Mouse (Mus musculus): Measurements from ENCODE around the gene Tnrc6b.

Tnrc6b gene

DNA sequence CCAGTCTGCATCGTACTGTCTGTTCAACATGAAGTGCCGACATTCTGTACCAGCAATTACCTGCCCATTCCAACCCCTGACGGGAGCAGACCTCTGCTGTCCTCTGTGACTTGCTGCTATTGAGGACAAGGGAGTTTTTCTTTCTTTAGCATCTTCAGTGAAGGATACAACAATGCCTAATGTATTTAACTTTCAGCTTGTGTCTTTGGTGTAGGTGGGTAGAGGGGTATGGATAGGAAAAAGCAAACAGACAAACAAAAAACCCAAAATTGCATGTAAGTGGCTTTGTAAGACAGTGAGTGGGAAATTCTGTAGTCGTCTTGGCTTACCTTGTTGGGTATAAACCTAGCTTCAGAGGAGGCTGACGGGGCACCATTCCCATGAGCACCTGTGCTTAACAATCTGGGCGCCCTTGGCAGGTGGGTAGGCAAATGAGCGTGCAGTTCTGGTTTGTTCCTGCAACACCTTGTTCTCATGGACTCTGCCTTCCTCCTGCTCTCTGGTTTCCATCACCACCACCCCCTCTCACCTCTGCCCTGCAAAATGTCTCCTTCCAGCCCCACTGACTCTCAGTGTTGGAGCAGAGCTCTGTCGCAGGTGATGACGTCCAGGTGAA lies 220.3 kb downstream of the Tnrc6b start:
- peaks cover 15% of the 10 kb centered on the region for H3K36me3 ChIP-seq (ENCODE audit: control insufficient read depth, insufficient read depth, low read length, poor library complexity, severe bottlenecking)
- no peak for DNase-seq (ENCODE audit: low read depth, low spot score)
- H3K27me3 ChIP-seq (ENCODE audit: control insufficient read depth, insufficient read depth, low read length, poor library complexity, severe bottlenecking) = no peaks in the 10 kb centered on the region

DNA sequence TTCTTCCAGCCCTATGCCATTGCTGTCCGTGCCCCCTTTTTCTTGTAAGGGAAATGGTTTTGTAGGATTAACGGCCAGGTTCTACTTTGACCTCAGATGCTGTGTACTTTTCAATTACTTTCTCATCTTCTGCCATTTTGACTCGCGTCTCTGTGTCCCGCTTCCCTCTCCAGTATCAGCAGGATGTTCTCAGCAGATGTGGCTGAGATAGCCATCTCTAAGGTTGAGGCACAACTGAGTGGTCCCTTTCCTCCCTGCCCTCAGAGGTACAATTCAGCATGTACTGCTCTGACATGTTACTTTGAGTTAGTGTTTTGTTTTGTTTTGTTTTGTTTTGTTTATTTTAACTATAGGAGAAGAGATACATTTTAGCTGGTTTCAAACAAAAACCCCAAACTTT lies 223.7 kb downstream of the Tnrc6b start:
- H3K27me3 ChIP-seq (ENCODE audit: control insufficient read depth, insufficient read depth, low read length, poor library complexity, severe bottlenecking) = no peaks in the 10 kb centered on the region
- peaks cover 2% of the 10 kb centered on the region for H3K36me3 ChIP-seq (ENCODE audit: control insufficient read depth, insufficient read depth, low read length, poor library complexity, severe bottlenecking)
- DNase-seq (ENCODE audit: low read depth, low spot score) = no peak

DNA sequence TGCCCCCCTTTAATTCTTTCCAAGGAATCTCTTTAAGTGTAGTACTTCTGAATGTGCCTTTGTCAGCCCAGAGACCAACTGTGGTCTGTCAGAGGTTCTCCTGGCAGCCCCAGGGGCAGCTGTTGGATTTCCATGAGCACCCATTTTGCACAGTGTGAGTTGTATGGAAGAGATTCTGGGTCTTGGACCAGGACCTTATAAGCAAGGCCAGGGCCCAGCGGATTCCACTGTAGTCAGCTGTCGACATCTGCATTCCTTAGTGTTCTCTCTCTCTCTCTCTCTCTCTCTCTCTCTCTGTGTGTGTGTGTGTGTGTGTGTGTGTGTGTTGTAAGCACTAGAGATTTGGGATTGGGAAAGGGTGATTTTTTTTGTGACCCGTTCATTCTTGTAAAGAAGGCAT lies 225.6 kb downstream of the Tnrc6b start:
- DNase-seq (ENCODE audit: low read depth, low spot score) = no peak
- H3K36me3 ChIP-seq (ENCODE audit: control insufficient read depth, insufficient read depth, low read length, poor library complexity, severe bottlenecking) = peaks cover 2% of the 10 kb centered on the region

DNA sequence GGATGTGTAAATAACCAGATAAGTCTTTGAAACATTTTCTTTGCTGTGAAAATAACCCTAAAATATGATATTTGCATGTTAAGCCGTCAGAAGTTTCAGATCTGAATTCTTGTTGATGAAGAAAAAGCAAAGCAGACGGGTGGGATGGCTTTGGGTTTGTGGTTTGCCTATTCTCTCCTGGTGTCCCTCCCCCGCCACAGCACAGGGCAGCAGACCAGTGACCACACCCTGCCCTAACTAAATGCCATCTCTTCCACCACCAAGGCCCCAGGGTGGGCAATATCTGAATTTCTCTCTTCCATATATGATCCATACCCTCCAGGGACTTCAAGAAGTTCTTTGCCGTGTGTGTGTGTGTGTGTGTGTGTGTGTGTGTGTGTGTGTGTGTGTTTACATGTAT lies 227.5 kb downstream of the Tnrc6b start:
- Histone ChIP-seq H3K27me3 (ENCODE audit: control insufficient read depth, insufficient read depth, low read length, poor library complexity, severe bottlenecking) (no peaks in the 10 kb centered on the region), H3K36me3 (ENCODE audit: control insufficient read depth, insufficient read depth, low read length, poor library complexity, severe bottlenecking) (no peaks in the 10 kb centered on the region; the same call in 1 of the 2 replicates)
- DNase-seq (ENCODE audit: low read depth, low spot score) = no peak

More for the DNA sequence above, 225.6 kb downstream of the Tnrc6b start:
- no peaks in the 10 kb centered on the region for H3K27me3 ChIP-seq (ENCODE audit: control insufficient read depth, insufficient read depth, low read length, poor library complexity, severe bottlenecking)

DNA sequence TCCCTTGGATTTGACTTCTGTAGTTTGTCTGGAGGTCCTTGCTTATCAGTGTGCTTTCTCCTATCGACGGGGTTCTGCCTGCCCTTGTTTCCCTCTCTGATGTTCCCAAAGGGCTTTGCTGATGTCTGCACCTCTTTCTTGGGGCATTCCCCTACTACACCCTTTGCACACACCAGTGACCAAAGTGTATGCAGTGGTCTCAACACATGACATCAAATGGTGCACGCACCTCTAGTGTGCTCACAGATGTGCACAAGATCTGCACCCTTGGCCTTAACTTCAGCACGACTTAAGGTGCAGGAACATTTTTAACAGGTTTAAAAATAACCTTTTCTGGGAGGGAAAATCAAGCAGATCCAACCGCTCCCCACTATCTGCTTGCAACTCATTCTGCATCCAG lies 228.3 kb downstream of the Tnrc6b start:
- no peaks in the 10 kb centered on the region for H3K27me3 ChIP-seq (ENCODE audit: control insufficient read depth, insufficient read depth, low read length, poor library complexity, severe bottlenecking)
- DNase-seq (ENCODE audit: low read depth, low spot score) = peak; percentile 12

DNA sequence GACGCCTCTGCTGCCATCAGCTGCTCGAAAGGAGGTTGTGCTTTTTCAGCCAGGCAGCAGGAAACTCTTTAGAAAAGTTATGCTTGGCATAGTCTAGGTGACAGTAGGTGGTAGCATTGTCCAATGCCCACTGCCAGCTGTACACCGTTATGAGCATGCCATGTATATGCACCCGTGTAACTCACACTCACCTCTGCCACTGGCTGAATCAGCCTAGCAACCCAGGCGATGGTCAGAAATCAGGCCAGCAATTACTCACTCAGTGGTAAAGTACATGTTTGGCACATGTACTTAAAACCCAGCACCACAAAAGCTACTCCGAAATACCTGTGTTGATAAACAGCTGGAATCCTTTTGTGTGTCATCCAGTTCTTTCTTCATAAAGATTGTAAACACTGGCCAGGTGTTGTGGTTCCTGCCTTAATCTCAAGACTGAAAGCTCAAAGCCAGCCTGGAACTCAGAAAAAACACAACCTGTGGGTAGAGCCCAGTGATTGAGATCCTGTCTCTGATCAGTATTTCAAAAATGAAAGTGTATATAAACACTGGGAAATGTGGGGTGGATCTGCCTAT lies 230.4 kb downstream of the Tnrc6b start:
- DNase-seq (ENCODE audit: low read depth, low spot score) = no peak
- H3K27me3 ChIP-seq (ENCODE audit: control insufficient read depth, insufficient read depth, low read length, poor library complexity, severe bottlenecking) = no peaks in the 10 kb centered on the region
- H3K36me3 ChIP-seq (ENCODE audit: control insufficient read depth, insufficient read depth, low read length, poor library complexity, severe bottlenecking) = no peaks in the 10 kb centered on the region; the same call in 1 of the 2 replicates

More for the DNA sequence above, 228.3 kb downstream of the Tnrc6b start:
- no peaks in the 10 kb centered on the region; the same call in 1 of the 2 replicates for H3K36me3 ChIP-seq (ENCODE audit: control insufficient read depth, insufficient read depth, low read length, poor library complexity, severe bottlenecking)

DNA sequence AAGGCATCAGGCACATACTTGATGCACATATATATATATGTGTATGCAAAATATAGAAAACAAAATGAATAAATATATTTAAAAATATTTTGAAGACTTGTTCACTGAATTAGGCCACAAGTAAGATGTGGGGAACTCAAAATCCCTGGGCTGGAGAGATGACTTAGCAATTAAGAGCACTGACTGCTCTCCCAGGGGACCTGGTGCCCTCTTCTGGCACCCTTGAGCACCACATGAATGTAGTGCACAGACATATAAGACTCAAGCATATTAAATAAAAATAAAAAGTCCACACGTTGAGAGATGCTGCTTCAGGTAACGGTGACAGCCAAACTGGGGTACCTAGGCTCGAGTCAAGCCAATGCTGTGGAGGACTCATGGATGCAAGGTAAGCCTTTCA lies 234.7 kb downstream of the Tnrc6b start:
- H3K27me3 ChIP-seq (ENCODE audit: control insufficient read depth, insufficient read depth, low read length, poor library complexity, severe bottlenecking) = no peaks in the 10 kb centered on the region
- DNase-seq (ENCODE audit: low read depth, low spot score) = peak; percentile 73

DNA sequence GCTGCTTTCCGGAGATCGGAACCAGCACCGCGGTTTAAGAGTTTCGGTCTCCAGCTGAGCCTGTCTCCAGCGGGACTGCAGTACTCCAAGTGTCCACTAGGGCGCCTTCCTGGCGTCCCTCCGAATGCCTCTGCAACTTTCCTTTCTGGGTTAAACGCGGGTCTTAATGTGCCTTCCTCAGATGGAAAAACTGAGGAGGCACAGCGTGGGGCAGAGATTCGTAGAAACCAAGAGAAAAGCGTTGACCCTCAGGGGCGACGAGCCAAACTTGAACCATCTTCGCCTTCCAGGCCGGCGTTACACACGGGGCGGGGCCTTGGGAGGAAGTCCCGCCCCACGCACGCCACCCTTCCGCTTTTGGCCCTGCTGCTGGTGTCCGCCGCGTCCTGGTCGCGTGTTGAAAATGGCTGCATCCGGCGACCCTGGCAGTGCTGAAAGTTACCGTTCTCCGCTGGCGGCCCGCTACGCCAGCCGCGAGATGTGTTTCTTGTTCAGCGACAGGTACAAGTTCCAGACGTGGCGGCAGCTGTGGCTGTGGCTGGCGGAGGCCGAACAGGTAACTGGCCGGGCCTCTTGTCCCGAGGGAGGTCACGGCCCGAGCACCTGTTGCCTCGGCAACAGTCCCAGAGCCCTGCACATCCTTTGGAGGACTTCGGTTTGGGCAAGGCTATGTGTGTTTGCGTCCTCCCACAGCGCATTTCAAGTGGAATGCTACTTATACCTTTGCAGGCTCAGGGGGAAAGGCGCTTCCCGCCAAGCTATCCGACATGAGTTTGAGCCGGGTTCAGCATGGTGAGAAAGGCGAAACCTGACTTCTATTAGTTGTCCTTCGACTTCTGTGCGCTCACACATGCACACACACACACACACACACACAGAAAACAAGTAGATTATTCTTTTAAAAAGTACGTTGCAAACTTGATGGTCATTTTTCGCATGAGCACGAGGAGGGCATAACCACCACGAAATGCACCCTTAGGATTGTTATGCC lies 237.3 kb downstream of the Tnrc6b start, which contains the start of gene Adsl:
Adsl (plus strand) TSS at position 346 of the 991 bp plus-strand sequence.
- H3K36me3 ChIP-seq (ENCODE audit: control insufficient read depth, insufficient read depth, low read length, poor library complexity, severe bottlenecking) = peaks cover 1% of the 10 kb centered on the region
- no peaks in the 10 kb centered on the region for H3K27me3 ChIP-seq (ENCODE audit: control insufficient read depth, insufficient read depth, low read length, poor library complexity, severe bottlenecking)
- peak; percentile 93 for DNase-seq (ENCODE audit: low read depth, low spot score)

More for the DNA sequence above, 234.7 kb downstream of the Tnrc6b start:
- H3K36me3 ChIP-seq (ENCODE audit: control insufficient read depth, insufficient read depth, low read length, poor library complexity, severe bottlenecking) = no peaks in the 10 kb centered on the region; the same call in 1 of the 2 replicates

DNA sequence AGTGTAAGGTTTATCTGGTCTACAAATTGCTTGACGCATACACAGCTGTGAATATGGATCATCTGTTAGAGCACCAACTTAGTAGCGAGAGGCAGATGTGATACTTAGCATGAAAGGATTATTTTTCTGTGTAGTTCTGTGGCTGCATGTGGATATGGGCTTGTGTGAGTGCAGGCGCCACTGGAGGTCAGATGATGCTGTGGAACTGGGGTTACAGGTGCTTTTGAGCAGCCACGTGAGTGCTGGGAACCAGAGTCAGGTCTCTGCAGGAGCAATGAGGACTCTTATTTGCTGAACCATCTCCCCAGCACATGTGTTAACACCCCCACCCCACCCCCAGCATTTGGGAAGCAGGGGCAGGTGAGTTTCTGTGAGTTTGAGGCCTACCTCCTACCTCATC lies 238.3 kb downstream of the Tnrc6b start:
- DNase-seq (ENCODE audit: low read depth, low spot score) = peak; percentile 31
- Histone ChIP-seq H3K27me3 (ENCODE audit: control insufficient read depth, insufficient read depth, low read length, poor library complexity, severe bottlenecking) (no peaks in the 10 kb centered on the region), H3K36me3 (ENCODE audit: control insufficient read depth, insufficient read depth, low read length, poor library complexity, severe bottlenecking) (peaks cover 3% of the 10 kb centered on the region; the same call in 1 of the 2 replicates)

DNA sequence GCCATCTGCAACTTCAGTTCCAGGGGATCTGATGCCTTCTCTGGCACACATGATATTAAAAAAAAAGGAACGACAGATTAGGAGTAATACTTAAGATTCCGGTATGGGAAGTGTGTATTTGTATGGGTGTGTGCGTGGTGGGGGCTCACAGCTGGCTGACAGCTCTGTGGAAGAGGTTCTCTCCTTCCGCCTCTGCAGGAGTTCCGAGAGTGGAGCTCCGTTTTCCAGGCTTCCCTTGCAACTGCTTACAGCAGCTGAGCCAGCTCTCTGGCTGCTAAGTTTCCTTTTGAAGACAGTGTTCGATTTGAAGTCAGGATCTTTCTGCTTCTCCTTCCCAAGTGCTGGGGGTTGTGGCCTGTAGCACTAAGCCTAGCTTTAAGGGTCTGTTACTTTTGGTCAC lies 238.9 kb downstream of the Tnrc6b start:
- DNase-seq (ENCODE audit: low read depth, low spot score) = no peak
- Histone ChIP-seq H3K36me3 (ENCODE audit: control insufficient read depth, insufficient read depth, low read length, poor library complexity, severe bottlenecking) (peaks cover 3% of the 10 kb centered on the region; the same call in 1 of the 2 replicates), H3K27me3 (ENCODE audit: control insufficient read depth, insufficient read depth, low read length, poor library complexity, severe bottlenecking) (no peaks in the 10 kb centered on the region)

DNA sequence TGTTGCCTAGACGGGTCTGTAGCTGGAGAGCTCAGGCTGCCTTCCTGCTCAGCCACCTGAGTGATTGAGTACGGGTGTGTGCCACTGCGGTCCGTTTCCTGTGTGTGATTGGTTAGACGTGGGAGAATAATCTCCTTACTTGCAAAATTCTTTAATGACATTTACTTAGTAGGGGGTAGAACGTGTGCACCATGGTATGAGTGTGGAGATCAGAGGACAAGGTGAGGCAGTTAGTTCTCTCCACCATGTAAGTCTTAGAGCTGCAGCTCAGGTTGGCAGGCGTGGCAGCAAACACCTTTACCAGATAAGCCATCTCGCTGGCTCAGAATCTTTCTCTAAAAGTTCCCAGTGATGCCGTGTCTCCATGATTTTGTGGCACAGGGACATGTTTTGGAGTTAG lies 242.9 kb downstream of the Tnrc6b start:
- H3K27me3 ChIP-seq (ENCODE audit: control insufficient read depth, insufficient read depth, low read length, poor library complexity, severe bottlenecking) = no peaks in the 10 kb centered on the region
- H3K36me3 ChIP-seq (ENCODE audit: control insufficient read depth, insufficient read depth, low read length, poor library complexity, severe bottlenecking) = peaks cover 9% of the 10 kb centered on the region
- no peak for DNase-seq (ENCODE audit: low read depth, low spot score)

DNA sequence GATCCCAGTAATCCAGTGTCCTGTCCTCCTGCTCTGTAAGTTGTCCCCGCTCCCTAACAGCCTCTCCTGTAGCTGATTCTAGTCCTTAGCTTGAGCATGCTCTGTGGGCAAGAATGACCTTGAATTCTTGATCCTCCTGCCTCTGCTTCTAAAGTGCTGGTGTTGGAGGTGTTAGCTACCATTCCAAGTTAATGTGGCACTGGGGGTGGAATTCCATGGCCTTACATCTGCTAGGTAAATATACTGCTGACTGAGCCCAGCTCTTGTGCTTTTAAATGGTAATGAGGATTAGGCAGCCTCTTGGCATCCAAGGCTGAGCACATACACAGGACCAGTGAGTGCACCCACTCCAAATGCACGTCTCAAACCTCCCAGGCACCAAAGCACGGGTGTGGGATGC lies 243.7 kb downstream of the Tnrc6b start:
- no peak for DNase-seq (ENCODE audit: low read depth, low spot score)
- H3K36me3 ChIP-seq (ENCODE audit: control insufficient read depth, insufficient read depth, low read length, poor library complexity, severe bottlenecking) = peaks cover 9% of the 10 kb centered on the region
- H3K27me3 ChIP-seq (ENCODE audit: control insufficient read depth, insufficient read depth, low read length, poor library complexity, severe bottlenecking) = no peaks in the 10 kb centered on the region

DNA sequence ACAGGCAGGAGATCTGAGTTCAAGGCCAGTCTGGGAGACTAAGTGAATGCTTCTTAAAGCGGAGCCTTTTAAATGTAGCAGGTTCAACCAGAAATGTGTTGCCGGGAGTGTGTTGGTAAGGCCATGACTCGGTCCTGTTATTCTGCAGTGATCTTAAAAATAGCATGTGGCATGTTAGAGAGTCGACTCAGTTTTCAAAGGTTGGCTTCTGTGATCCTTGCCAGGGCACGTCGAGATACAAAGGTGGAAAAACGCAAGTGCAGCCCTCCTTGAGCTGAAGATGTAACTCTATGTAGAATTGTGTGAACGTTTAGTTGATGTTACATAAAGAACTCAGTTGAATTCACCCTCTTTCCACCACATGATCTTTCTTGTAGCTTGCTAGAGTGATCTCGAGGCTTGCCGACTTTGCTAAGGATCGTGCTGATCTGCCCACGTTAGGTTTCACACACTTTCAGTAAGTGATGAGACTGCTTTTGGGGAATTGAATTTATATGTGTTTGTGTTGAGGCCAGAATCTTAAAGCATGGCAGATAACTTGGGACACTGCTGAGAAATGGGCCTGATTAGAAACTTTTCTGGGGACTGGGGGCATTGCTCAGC lies 244.8 kb downstream of the Tnrc6b start:
- Histone ChIP-seq H3K27me3 (ENCODE audit: control insufficient read depth, insufficient read depth, low read length, poor library complexity, severe bottlenecking) (no peaks in the 10 kb centered on the region), H3K36me3 (ENCODE audit: control insufficient read depth, insufficient read depth, low read length, poor library complexity, severe bottlenecking) (peaks cover 10% of the 10 kb centered on the region)
- DNase-seq (ENCODE audit: low read depth, low spot score) = no peak

DNA sequence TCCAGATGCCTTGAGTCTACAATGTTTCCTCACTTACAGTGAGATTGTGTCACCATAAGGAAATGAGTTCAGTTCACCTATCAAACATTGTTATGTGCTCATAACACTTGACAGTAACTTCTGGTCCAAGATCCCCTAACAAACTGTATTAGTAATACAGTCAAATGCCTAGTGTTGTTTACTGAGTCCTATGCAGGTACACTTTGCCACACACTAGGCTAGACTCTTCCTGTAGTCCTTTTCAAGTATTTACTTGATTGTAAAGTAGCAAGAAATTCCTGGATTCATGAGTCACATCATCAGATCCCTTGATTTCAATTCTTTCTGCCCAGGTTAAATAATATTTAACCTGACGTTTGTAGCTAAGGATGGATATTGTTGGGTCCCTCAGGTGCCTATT lies 258.3 kb downstream of the Tnrc6b start:
- Histone ChIP-seq H3K36me3 (ENCODE audit: control insufficient read depth, insufficient read depth, low read length, poor library complexity, severe bottlenecking) (peaks cover 8% of the 10 kb centered on the region), H3K27me3 (ENCODE audit: control insufficient read depth, insufficient read depth, low read length, poor library complexity, severe bottlenecking) (no peaks in the 10 kb centered on the region)
- DNase-seq (ENCODE audit: low read depth, low spot score) = no peak

Data from splenic B cell, adult 2 months (primary cell).